Mouse (Mus musculus) stomach, postnatal 0 days (tissue): ENCODE data around the gene Spata17. TPM values are rescaled to one million over a fixed set of nuclear protein-coding genes. Genes with fewer than 3 reads are reported as not detected.

Experiments used
- ATAC-seq: fragments of 200-750 bp; cut with Nextera tagmentation; 2 replicates; pipeline ENCODE4 v1.8.0; 2017; ENCODE audit not compliant: low FRiP score, low TSS enrichment
- DNase-seq: peaks from one replicate; pipeline ENCODE4 v3.0.0-alpha.2; 2016; ENCODE audit warnings: low spot score
- H3K27ac ChIP-seq: fragments of 300-500 bp; sonication (generic); replicated peaks from 2 replicates; pipeline ENCODE4 v1.5.1; 2014; ENCODE audit warnings: mild to moderate bottlenecking, control low read depth
- H3K27me3 ChIP-seq: fragments of 300-500 bp; sonication (generic); 2 replicates; pipeline ENCODE4 v1.6.1; 2014; ENCODE audit warnings: low read length; ENCODE audit not compliant: control insufficient read depth, insufficient read depth
- H3K36me3 ChIP-seq: fragments of 300-500 bp; sonication (generic); 2 replicates; pipeline ENCODE4 v1.6.1; 2014; ENCODE audit warnings: low read length, mixed read lengths; ENCODE audit not compliant: control insufficient read depth, insufficient read depth
- H3K4me1 ChIP-seq: fragments of 300-500 bp; sonication (generic); replicated peaks from 2 replicates; pipeline ENCODE4 v1.6.1; 2014; ENCODE audit warnings: antibody characterized with exemption; ENCODE audit not compliant: control insufficient read depth, insufficient read depth
- H3K4me2 ChIP-seq: fragments of 300-500 bp; sonication (generic); replicated peaks from 2 replicates; pipeline ENCODE4 v1.6.1; 2014; ENCODE audit warnings: low read depth, mild to moderate bottlenecking, control low read depth, moderate library complexity
- H3K4me3 ChIP-seq: fragments of 300-500 bp; sonication (generic); 2 replicates; pipeline ENCODE4 v1.5.1; 2014; ENCODE audit warnings: low read depth, low read length, control low read depth
- H3K9ac ChIP-seq: fragments of 300-500 bp; sonication (generic); 2 replicates; pipeline ENCODE4 v1.6.1; 2014; ENCODE audit warnings: mild to moderate bottlenecking, low read length, control low read depth, mixed read lengths
- H3K9me3 ChIP-seq: fragments of 300-500 bp; sonication (generic); 2 replicates; pipeline ENCODE4 v1.6.1; 2016; ENCODE audit warnings: low read length; ENCODE audit not compliant: control insufficient read depth
- CTCF ChIP-seq: IDR thresholded peaks from 2 replicates; pipeline ENCODE4 v1.5.1; 2016; ENCODE audit warnings: antibody characterized with exemption, low read depth, mild to moderate bottlenecking, moderate library complexity
- EP300 ChIP-seq: optimal IDR thresholded peaks from 2 replicates; pipeline ENCODE3; 2016; ENCODE audit warnings: antibody characterized with exemption
- WGBS: fragments of 180-500 bp; shearing (Covaris S2); extraction: QIAGEN DNeasy Blood & Tissue Kit; methylation state at CpG from one replicate; pipeline ENCODE4 v1.1.7; 2014; 5-methylcytosine and 5-hydroxymethylcytosine counted together
- polyA plus RNA-seq: library from polyadenylated mRNA; unstranded; fragments of >200 nt; fragmentation: Nextera tagmentation; extraction: Ambion mirVana; gene quantifications from 2 replicates; pipeline ENCODE4 v1.2.1, GENCODE M21; 2015

The Spata17 gene
- polyA plus RNA-seq, 1 experiment from 2014 or later, result 0.22 TPM

- ATAC-seq, result no peak
- no peak for TF ChIP-seq CTCF
- TF ChIP-seq EP300, result no peak
- H3K27ac ChIP-seq, result no peak overlapping the region
- H3K4me3 ChIP-seq, result no peak overlapping the region
- H3K36me3 ChIP-seq, result no peaks in the 10 kb centered on the region
- no peak overlapping the region for H3K9ac ChIP-seq
- H3K9me3 ChIP-seq, result no peaks in the 10 kb centered on the region
- WGBS, result 84% methylated on average over 14 of the region's 14 CpGs
- no peak overlapping the region for H3K4me2 ChIP-seq
- DNase-seq, result no peak
- no peaks in the 10 kb centered on the region for H3K27me3 ChIP-seq
- no peaks in the 10 kb centered on the region for H3K4me1 ChIP-seq
Measured at GRCm38 (mm10) chr1:187092546-187092945, 122.7 kb downstream of the Spata17 start.

GRCm38 (mm10) chr1:187088660-187089395 lies 126.4 kb downstream of the Spata17 start:
- ATAC-seq (no peak), DNase-seq (no peak)
- Histone ChIP-seq H3K36me3 (no peaks in the 10 kb centered on the region), H3K4me2 (no peak overlapping the region), H3K27me3 (no peaks in the 10 kb centered on the region), H3K4me1 (no peaks in the 10 kb centered on the region), H3K9me3 (no peaks in the 10 kb centered on the region), H3K4me3 (no peak overlapping the region), H3K27ac (no peak overlapping the region), H3K9ac (no peak overlapping the region)
- TF ChIP-seq CTCF, result no peak
- TF ChIP-seq EP300, result no peak
- 50% methylated on average over 3 of the region's 3 CpGs for WGBS

- Histone ChIP-seq H3K4me1 (no peaks in the 10 kb centered on the region), H3K36me3 (no peaks in the 10 kb centered on the region), H3K4me2 (no peak overlapping the region), H3K4me3 (no peak overlapping the region), H3K27ac (no peak overlapping the region), H3K9ac (no peak overlapping the region), H3K27me3 (no peaks in the 10 kb centered on the region), H3K9me3 (no peaks in the 10 kb centered on the region)
- no peak for TF ChIP-seq CTCF
- TF ChIP-seq EP300, result no peak
- 70% methylated on average over 6 of the region's 6 CpGs for WGBS
- ATAC-seq, result no peak
- DNase-seq, result no peak
Measured at GRCm38 (mm10) chr1:187086027-187086426, 129.2 kb downstream of the Spata17 start.

GRCm38 (mm10) chr1:187077352-187077751 lies 137.9 kb downstream of the Spata17 start:
- Histone ChIP-seq H3K4me2 (no peak overlapping the region), H3K36me3 (no peaks in the 10 kb centered on the region), H3K27ac (no peak overlapping the region), H3K9me3 (no peaks in the 10 kb centered on the region), H3K27me3 (no peaks in the 10 kb centered on the region), H3K4me1 (no peaks in the 10 kb centered on the region), H3K4me3 (no peak overlapping the region), H3K9ac (no peak overlapping the region)
- DNase-seq, result no peak
- no peak for ATAC-seq
- WGBS, result 35% methylated on average over 9 of the region's 9 CpGs
- TF ChIP-seq EP300 (no peak), CTCF (no peak)

GRCm38 (mm10) chr1:187077043-187077334 lies 138.3 kb downstream of the Spata17 start:
- no peak overlapping the region for H3K4me3 ChIP-seq
- TF ChIP-seq CTCF (no peak), EP300 (no peak)

GRCm38 (mm10) chr1:187076198-187077042 lies 138.8 kb downstream of the Spata17 start:
- 72% methylated on average over 3 of the region's 3 CpGs for WGBS

More at GRCm38 (mm10) chr1:187077043-187077334, 138.3 kb downstream of the Spata17 start:
- Histone ChIP-seq H3K36me3 (no peaks in the 10 kb centered on the region), H3K4me1 (no peaks in the 10 kb centered on the region), H3K9ac (no peak overlapping the region), H3K4me2 (no peak overlapping the region), H3K27me3 (no peaks in the 10 kb centered on the region), H3K9me3 (no peaks in the 10 kb centered on the region), H3K27ac (no peak overlapping the region)
- DNase-seq, result no peak
- ATAC-seq, result no peak
- 67% methylated on average over 3 of the region's 3 CpGs for WGBS

More at GRCm38 (mm10) chr1:187076198-187077042, 138.8 kb downstream of the Spata17 start:
- Histone ChIP-seq H3K9me3 (no peaks in the 10 kb centered on the region), H3K36me3 (no peaks in the 10 kb centered on the region), H3K4me3 (no peak overlapping the region), H3K27ac (no peak overlapping the region), H3K4me1 (no peaks in the 10 kb centered on the region), H3K27me3 (no peaks in the 10 kb centered on the region), H3K4me2 (no peak overlapping the region), H3K9ac (no peak overlapping the region)
- ATAC-seq, result no peak
- TF ChIP-seq CTCF, result no peak
- TF ChIP-seq EP300, result no peak
- no peak for DNase-seq
